In genomic region chr15:77368148-77368547, GRCm38 (mm10) we compare ENCODE assay signal across 8 mouse cellular contexts. TPM values are rescaled to one million over a fixed set of nuclear protein-coding genes. Genes with fewer than 3 reads are reported as not detected.
DNase-seq lines count a peak whose midpoint lies in the region; ATAC-seq and TF ChIP-seq lines count a peak whose summit lies in the region.

No protein-coding gene starts in this region.

- DNase-seq in gastrocnemius, adult 8-10 months (ENCODE audit: low spot score in 2 of 2): peak; percentile 95 to 96
- peak; percentile 96 for DNase-seq in hindbrain, postnatal 0 days (ENCODE audit: low spot score)
- peak; percentile 97 to 98 for DNase-seq in left cerebral cortex, adult 18-20 months (ENCODE audit: low spot score in 2 of 2)
- peak; percentile 94 to 95 for DNase-seq in lung, postnatal 4 days
- peak; percentile 83 for DNase-seq in retina, postnatal 7 days (ENCODE audit: low read depth, low spot score)
- peak; percentile 91 to 95 for DNase-seq in urinary bladder, adult 18-20 months (ENCODE audit: low spot score in 2 of 2)

- peak overlapping the region; percentile 17 for H3K4me3 ChIP-seq in hindbrain, postnatal 0 days (ENCODE audit: low read length)

- peak overlapping the region; percentile 42 for H3K4me2 ChIP-seq in hindbrain, postnatal 0 days (ENCODE audit: low read depth, low read length)

- H3K27me3 ChIP-seq in hindbrain, postnatal 0 days (ENCODE audit: insufficient read depth, low read length): no peaks in the 10 kb centered on the region

- under 1% methylated on average over 13 of the region's 13 CpGs for WGBS in hindbrain, postnatal 0 days

- no peaks in the 10 kb centered on the region for H3K9me3 ChIP-seq in hindbrain, postnatal 0 days (ENCODE audit: low read length)

- H3K4me1 ChIP-seq in hindbrain, postnatal 0 days (ENCODE audit: insufficient read depth, low read length): peaks cover 24% of the 10 kb centered on the region; the same call in 1 of the 2 replicates

- TF ChIP-seq CTCF in hindbrain, postnatal 0 days (IDR thresholded peaks at IDR 0.05; ENCODE audit: low read depth): peak; percentile 99

- no peaks in the 10 kb centered on the region for H3K36me3 ChIP-seq in hindbrain, postnatal 0 days (ENCODE audit: insufficient read depth, low read length)

- H3K9ac ChIP-seq in hindbrain, postnatal 0 days (replicated peaks; ENCODE audit: low read length): 0 out of 2 replicates have a peak overlapping the region, but pooled peaks have one; percentile 13

- H3K27ac ChIP-seq in hindbrain, postnatal 0 days: peak overlapping the region; percentile 93

- peak; percentile 57 for ATAC-seq in activated CD4-positive, CD25-positive, alpha-beta regulatory T cell, adult 4 months
- peak; percentile 94 for ATAC-seq in common myeloid progenitor, adult 5-6 weeks (replicated peaks; ENCODE audit: low read depth, poor library complexity, severe bottlenecking)
- ATAC-seq in hindbrain, postnatal 0 days: peak; percentile 71

RNA-seq across cellular contexts. Expression of gene Apol7a, which starts 30.8 kb away (rescaled TPM):
- polyA plus RNA-seq in activated CD4-positive, CD25-positive, alpha-beta regulatory T cell, adult 4 months (2017; shearing (Covaris generic)): not detected
- total RNA-seq in common myeloid progenitor, adult 5-6 weeks (2017): not detected in 2 replicates
- total RNA-seq in gastrocnemius, adult 8-10 months (2022): 1 to 10 TPM in 3 of 4 experiments, under 1 TPM in 1; 0.80 to 1.6 (median 1.3) TPM
- not detected in 2 replicates for total RNA-seq in hindbrain, postnatal 0 days (2014; rRNA removed)
- not detected in 2 replicates for polyA plus RNA-seq in hindbrain, postnatal 0 days (2015; fragmentation: Nextera tagmentation; extraction: Ambion mirVana)
- total RNA-seq in left cerebral cortex, adult 18-20 months (2021): under 1 TPM; 0.23 to 0.30 TPM

RNA-seq across cellular contexts. Expression of gene Apol9a, which starts 42.8 kb away (rescaled TPM):
- polyA plus RNA-seq in activated CD4-positive, CD25-positive, alpha-beta regulatory T cell, adult 4 months (2017; shearing (Covaris generic)): 10 to 100 TPM; 11.5 to 12.7 TPM
- total RNA-seq in common myeloid progenitor, adult 5-6 weeks (2017): not detected in 2 replicates
- total RNA-seq in gastrocnemius, adult 8-10 months (2022): under 1 TPM in 1 of 4 experiments, not detected in 3; 0.18 TPM
- total RNA-seq in hindbrain, postnatal 0 days (2014; rRNA removed): 0.43 and 7.8 TPM in 2 replicates
- 1.0 and 1.2 TPM in 2 replicates for polyA plus RNA-seq in hindbrain, postnatal 0 days (2015; fragmentation: Nextera tagmentation; extraction: Ambion mirVana)
- not detected for total RNA-seq in left cerebral cortex, adult 18-20 months (2021)

Comparison
In these comparisons a context has a peak if more than half of its experiments do, and no peak if none do; other contexts are left out.
1. Peak in every context shown above with its lines: DNase-seq, ATAC-seq, H3K4me3 ChIP-seq and H3K27ac ChIP-seq.